Mouse (Mus musculus) naive thymus-derived CD4-positive, alpha-beta T cell, adult 2 months (primary cell): ENCODE data around the gene Nr6a1.

ENCODE experiments used
- DNase-seq: peaks from one replicate; pipeline ENCODE4 v3.0.0-alpha.2; 2011; ENCODE audit warnings: low read depth

The Nr6a1 gene

GRCm38 (mm10) chr2:38713596-38713995 lies 213.9 kb downstream of the Nr6a1 start:
- DNase-seq: no peak

- DNase-seq: no peak
Measured at GRCm38 (mm10) chr2:38712769-38713125, 214.7 kb downstream of the Nr6a1 start.

GRCm38 (mm10) chr2:38712076-38712768 lies 215.3 kb downstream of the Nr6a1 start:
- no peak for DNase-seq

GRCm38 (mm10) chr2:38711421-38711861 lies 216.0 kb downstream of the Nr6a1 start:
- DNase-seq: no peak

- DNase-seq: no peak
Measured at GRCm38 (mm10) chr2:38710304-38711241, 216.9 kb downstream of the Nr6a1 start.

- DNase-seq: no peak
Measured at GRCm38 (mm10) chr2:38708907-38709688, 218.4 kb downstream of the Nr6a1 start.

GRCm38 (mm10) chr2:38706661-38707060 lies 220.8 kb downstream of the Nr6a1 start:
- no peak for DNase-seq

- no peak for DNase-seq
Measured at GRCm38 (mm10) chr2:38705036-38705435, 222.5 kb downstream of the Nr6a1 start.

- DNase-seq: no peak
Measured at GRCm38 (mm10) chr2:38704336-38704735, 223.2 kb downstream of the Nr6a1 start.

- no peak for DNase-seq
Measured at GRCm38 (mm10) chr2:38700177-38700576, 227.3 kb downstream of the Nr6a1 start.

GRCm38 (mm10) chr2:38698623-38699022 lies 228.9 kb downstream of the Nr6a1 start:
- no peak for DNase-seq

GRCm38 (mm10) chr2:38697128-38698120 lies 230.1 kb downstream of the Nr6a1 start:
- no peak for DNase-seq

GRCm38 (mm10) chr2:38695770-38696169 lies 231.7 kb downstream of the Nr6a1 start:
- no peak for DNase-seq

GRCm38 (mm10) chr2:38691542-38691941 lies 235.9 kb downstream of the Nr6a1 start:
- DNase-seq: peak; percentile 22

- no peak for DNase-seq
Measured at GRCm38 (mm10) chr2:38689881-38690280, 237.6 kb downstream of the Nr6a1 start.

- DNase-seq: peak; percentile 7
Measured at GRCm38 (mm10) chr2:38688791-38689520, 238.5 kb downstream of the Nr6a1 start.

- DNase-seq: no peak
Measured at GRCm38 (mm10) chr2:38685746-38686145, 241.7 kb downstream of the Nr6a1 start.

GRCm38 (mm10) chr2:38683083-38683482 lies 244.4 kb downstream of the Nr6a1 start:
- no peak for DNase-seq

GRCm38 (mm10) chr2:38682209-38682608 lies 245.3 kb downstream of the Nr6a1 start:
- DNase-seq: no peak

- DNase-seq: no peak
Measured at GRCm38 (mm10) chr2:38678947-38679346, 248.5 kb downstream of the Nr6a1 start.
